Mouse (Mus musculus) forebrain, embryonic 13.5 days (tissue): ENCODE measurements around the gene Cnpy3. TPM values are rescaled to one million over a fixed set of nuclear protein-coding genes. Genes with fewer than 3 reads are reported as not detected.
A peak's percentile ranks its signal among the peaks of the same experiment; 100 is the strongest.
"Not testable (repeated sequence)": the region's sequence is repeated elsewhere in the genome, so short reads cannot be mapped to it uniquely, and the experiment has no call there.

Source experiments
- ATAC-seq: fragments of 200-750 bp; cut with Nextera tagmentation; 2 replicates; pipeline ENCODE4 v1.8.0; 2017
- H3K27ac ChIP-seq: fragments of 300-500 bp; sonication (generic); 2 replicates; pipeline ENCODE4 v1.5.1; 2015; ENCODE audit warnings: inconsistent platforms, mild to moderate bottlenecking, moderate library complexity
- H3K27me3 ChIP-seq: fragments of 300-500 bp; sonication (generic); 2 replicates; pipeline ENCODE4 v1.6.1; 2015; ENCODE audit warnings: mild to moderate bottlenecking, inconsistent platforms
- H3K36me3 ChIP-seq: fragments of 300-500 bp; sonication (generic); 2 replicates; pipeline ENCODE4 v1.6.1; 2015; ENCODE audit warnings: mild to moderate bottlenecking, inconsistent platforms; ENCODE audit not compliant: poor library complexity, severe bottlenecking
- H3K4me1 ChIP-seq: fragments of 300-500 bp; sonication (generic); 2 replicates; pipeline ENCODE4 v1.6.1; 2015; ENCODE audit warnings: inconsistent platforms
- H3K4me2 ChIP-seq: fragments of 300-500 bp; sonication (generic); 2 replicates; pipeline ENCODE4 v1.6.1; 2015; ENCODE audit warnings: inconsistent platforms, mild to moderate bottlenecking, moderate library complexity
- H3K4me3 ChIP-seq: fragments of 300-500 bp; sonication (generic); 2 replicates; pipeline ENCODE4 v1.5.1; 2015; ENCODE audit warnings: mild to moderate bottlenecking, inconsistent platforms
- H3K9ac ChIP-seq: fragments of 300-500 bp; sonication (generic); 2 replicates; pipeline ENCODE4 v1.6.1; 2015; ENCODE audit warnings: mild to moderate bottlenecking, inconsistent platforms
- H3K9me3 ChIP-seq: fragments of 300-500 bp; sonication (generic); replicated peaks from 2 replicates; pipeline ENCODE4 v1.6.1; 2016; ENCODE audit warnings: inconsistent platforms
- WGBS: fragments of 180-500 bp; shearing (Covaris S2); methylation state at CpG from one replicate; pipeline ENCODE4 v1.1.7; 2015; 5-methylcytosine and 5-hydroxymethylcytosine counted together
- polyA plus RNA-seq: library from polyadenylated mRNA; unstranded; fragments of >200 nt; fragmentation: Nextera tagmentation; extraction: Ambion mirVana; gene quantifications from 2 replicates; pipeline ENCODE4 v1.2.1, GENCODE M21; 2015

Gene Cnpy3
- polyA plus RNA-seq = 56.2 and 60.0 TPM in 2 replicates

DNA sequence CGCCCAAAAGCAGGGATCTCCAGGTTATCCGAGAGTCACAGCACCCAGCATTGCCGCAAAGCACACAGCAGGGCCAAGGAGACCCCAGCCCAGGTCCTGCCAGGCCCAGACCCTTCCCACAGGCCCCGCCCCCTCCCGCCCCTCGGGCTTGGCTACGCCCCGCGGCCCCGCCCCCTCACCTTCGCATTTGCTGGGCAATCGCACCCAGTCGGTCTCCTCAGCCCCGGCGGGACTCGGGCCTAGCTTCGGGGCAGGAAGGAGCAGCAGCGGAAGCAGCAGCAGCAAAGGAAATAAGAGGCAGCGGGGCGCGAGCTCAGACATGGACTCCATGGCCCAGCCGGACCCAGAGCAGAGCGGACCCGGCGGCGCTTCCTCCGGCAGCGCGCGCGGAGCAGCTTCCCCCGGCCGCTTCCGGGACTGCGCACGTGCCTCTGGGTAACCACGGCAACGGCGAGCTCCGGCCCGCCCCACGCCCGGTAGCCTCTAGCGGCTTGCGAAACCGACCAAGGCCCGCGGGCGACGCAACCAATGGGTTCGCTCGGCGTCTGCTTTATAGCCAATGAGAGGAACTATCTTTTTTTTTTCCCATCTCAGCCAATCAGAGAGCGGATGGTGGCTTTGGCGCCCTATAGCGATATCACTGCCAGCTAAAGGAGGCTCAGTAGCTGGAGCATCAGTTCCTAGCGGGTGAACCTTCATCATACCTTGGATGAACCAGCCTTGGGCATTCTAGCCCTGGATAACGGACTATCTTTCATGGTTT, at the start of gene Cnpy3:
Cnpy3 (minus strand) TSS at position 421 of the 763 bp plus-strand sequence.
- peak within 1 kb of the TSS; percentile 77 for H3K9ac ChIP-seq
- H3K27ac ChIP-seq = peak within 1 kb of the TSS; percentile 84
- H3K27me3 ChIP-seq = no peaks in the 10 kb centered on the region
- H3K9me3 ChIP-seq = no peaks in the 10 kb centered on the region
- peaks cover 10% of the 10 kb centered on the region; the same call in 1 of the 2 replicates for H3K36me3 ChIP-seq
- under 1% methylated on average over 58 of the region's 58 CpGs for WGBS
- peaks cover 20% of the 10 kb centered on the region for H3K4me1 ChIP-seq
- H3K4me3 ChIP-seq = peak within 1 kb of the TSS; percentile 72
- peak within 1 kb of the TSS; percentile 85 for H3K4me2 ChIP-seq
- peak; percentile 100 for ATAC-seq

DNA sequence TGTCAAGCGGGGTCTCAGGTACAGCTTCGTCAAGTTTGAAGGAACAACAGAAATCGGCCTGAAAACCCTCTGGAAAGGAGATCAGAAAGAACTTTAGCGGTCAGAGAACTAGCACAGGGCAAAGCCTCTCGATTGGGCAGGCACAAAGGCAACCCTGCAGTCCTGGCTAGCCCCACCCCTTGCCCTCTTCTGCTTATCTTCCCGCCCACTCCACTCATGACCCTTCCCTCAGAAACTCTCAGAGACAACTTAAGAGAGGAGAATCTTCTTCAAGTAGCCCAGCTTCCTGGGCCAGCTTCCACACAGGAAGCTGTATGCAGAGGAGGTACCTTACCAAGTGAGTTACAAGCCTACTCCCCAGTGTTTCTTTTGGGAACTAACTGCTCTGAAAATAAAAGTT, 49.7 kb upstream of the Cnpy3 start:
- Histone ChIP-seq H3K27me3 (no peaks in the 10 kb centered on the region), H3K4me3 (no peak overlapping the region), H3K9me3 (no peaks in the 10 kb centered on the region), H3K36me3 (peaks cover 65% of the 10 kb centered on the region), H3K9ac (no peak overlapping the region), H3K4me1 (no peaks in the 10 kb centered on the region), H3K4me2 (no peak overlapping the region), H3K27ac (no peak overlapping the region)
- ATAC-seq = no peak
- WGBS = 92% methylated on average over 6 of the region's 6 CpGs

DNA sequence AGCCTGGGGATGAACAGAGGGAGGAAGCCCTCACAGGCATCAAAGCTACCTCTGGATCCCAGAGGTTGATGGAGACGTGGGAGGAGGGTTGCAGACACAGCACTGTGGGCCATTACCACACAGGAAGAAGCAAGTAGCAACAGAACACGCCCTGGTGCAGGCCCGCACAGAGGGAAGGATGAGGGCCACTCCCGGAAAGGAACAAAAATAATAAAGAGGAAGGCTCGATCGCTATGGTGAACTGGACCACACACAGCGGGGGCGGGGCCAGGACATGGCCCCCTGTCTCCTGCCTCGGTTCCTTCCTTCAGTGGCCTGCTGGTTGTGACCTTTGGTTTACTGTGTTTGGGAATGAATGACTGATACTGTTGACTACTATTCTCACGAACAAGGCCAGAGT, 47.7 kb upstream of the Cnpy3 start:
- peaks cover 48% of the 10 kb centered on the region for H3K36me3 ChIP-seq
- no peak overlapping the region for H3K4me3 ChIP-seq
- H3K4me2 ChIP-seq = no peak overlapping the region
- no peak overlapping the region for H3K9ac ChIP-seq
- 75% methylated on average over 10 of the region's 10 CpGs for WGBS
- H3K9me3 ChIP-seq = no peaks in the 10 kb centered on the region
- no peaks in the 10 kb centered on the region for H3K4me1 ChIP-seq
- H3K27ac ChIP-seq = no peak overlapping the region
- no peaks in the 10 kb centered on the region for H3K27me3 ChIP-seq
- no peak for ATAC-seq

DNA sequence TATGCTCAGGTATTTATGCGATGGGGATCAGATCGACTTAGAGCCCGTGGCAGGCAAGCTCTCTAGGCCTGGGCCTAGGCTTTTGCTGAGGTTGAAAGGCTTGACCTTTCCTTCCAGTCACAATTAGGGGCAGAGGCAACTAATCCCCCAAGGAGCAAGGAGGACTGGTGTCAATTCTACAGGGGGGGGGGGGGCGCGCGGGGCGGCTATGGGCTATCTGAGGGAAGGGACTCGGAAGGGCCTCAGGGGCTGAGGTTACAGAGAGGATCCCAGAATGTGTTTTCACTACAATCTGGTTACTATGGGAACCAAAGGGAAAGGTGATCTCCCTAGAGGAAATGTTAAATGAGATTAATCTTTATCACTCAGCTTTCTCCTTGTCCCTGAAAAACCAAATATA, 45.4 kb upstream of the Cnpy3 start:
- peaks cover 37% of the 10 kb centered on the region for H3K36me3 ChIP-seq
- no peak for ATAC-seq
- 34% methylated on average over 4 of the region's 8 CpGs for WGBS
- no peak overlapping the region for H3K9ac ChIP-seq
- no peaks in the 10 kb centered on the region for H3K4me1 ChIP-seq
- no peak overlapping the region for H3K4me3 ChIP-seq
- no peak overlapping the region for H3K4me2 ChIP-seq
- no peak overlapping the region for H3K27ac ChIP-seq
- no peaks in the 10 kb centered on the region for H3K9me3 ChIP-seq
- H3K27me3 ChIP-seq = no peaks in the 10 kb centered on the region

DNA sequence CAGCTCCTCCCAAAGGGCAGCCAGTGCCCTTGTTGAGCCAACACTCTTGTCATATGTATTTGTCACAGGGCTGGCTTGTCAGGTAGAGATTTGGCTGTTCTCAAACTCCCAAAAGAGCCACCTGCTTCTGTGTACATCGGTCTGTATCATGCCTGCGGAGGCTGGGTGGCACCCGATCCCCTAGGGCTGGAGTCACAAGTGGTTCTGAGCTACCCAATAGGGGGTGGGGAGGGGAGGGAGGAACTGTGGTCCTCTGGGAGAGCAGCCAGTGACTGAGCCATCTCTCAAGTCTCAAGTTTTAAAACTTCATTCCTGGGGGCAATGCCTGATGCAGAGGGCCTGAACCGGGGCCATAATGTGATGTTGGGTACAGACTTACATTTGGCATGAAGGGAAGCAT, 44.7 kb upstream of the Cnpy3 start:
- Histone ChIP-seq H3K36me3 (peaks cover 31% of the 10 kb centered on the region), H3K4me2 (no peak overlapping the region), H3K27ac (no peak overlapping the region), H3K9ac (no peak overlapping the region), H3K4me3 (no peak overlapping the region), H3K9me3 (no peaks in the 10 kb centered on the region), H3K4me1 (no peaks in the 10 kb centered on the region), H3K27me3 (no peaks in the 10 kb centered on the region)
- ATAC-seq = no peak
- WGBS = 96% methylated on average over 4 of the region's 4 CpGs

DNA sequence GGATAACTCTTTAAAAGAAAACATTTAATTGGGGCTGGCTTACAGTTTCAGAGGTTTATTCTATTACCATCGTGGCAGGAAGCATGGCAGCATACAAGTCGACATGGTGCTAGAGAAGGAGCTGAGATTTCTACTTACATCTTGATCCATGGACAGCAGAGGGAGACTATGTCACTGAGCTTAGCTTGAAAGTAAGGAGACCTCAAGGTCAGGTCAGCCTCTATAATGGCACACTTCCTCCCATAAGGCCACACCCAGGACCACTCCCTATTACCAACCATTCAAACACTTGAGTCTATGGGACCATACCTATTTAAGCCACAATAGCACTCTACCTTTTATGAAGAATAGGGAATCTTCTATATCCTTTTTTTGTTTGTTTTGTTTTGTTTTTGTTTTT, 40.9 kb upstream of the Cnpy3 start:
- no peak for ATAC-seq
- H3K4me3 ChIP-seq = no peak overlapping the region
- H3K4me1 ChIP-seq = no peaks in the 10 kb centered on the region
- no peaks in the 10 kb centered on the region for H3K36me3 ChIP-seq
- no peak overlapping the region for H3K9ac ChIP-seq
- H3K27me3 ChIP-seq = no peaks in the 10 kb centered on the region
- H3K27ac ChIP-seq = no peak overlapping the region
- H3K9me3 ChIP-seq = no peaks in the 10 kb centered on the region
- no peak overlapping the region for H3K4me2 ChIP-seq
- WGBS = 89% methylated on average over 2 of the region's 2 CpGs

DNA sequence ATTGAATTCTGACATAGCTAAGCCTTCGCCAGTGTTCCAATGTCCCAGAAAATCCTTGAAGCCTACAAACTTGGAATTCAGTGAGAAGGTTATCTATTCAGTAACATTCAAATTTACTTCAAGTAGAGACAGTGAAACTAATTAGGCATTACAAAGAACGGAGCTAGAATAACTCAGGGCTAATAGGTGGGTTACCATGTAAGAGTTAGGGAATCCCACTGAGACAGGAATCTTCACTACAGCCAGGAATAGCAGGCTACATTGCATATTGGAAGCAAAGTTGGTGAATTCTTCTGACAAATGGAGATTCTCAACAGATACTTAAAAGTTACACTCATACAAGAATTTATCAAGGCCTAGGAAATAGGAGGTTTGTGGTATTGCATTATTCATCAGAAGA, 36.0 kb upstream of the Cnpy3 start:
- 55% methylated on average over 2 of the region's 2 CpGs for WGBS
- not testable (repeated sequence) for H3K9ac ChIP-seq, H3K36me3 ChIP-seq, H3K4me1 ChIP-seq, H3K9me3 ChIP-seq, H3K4me3 ChIP-seq, H3K4me2 ChIP-seq, H3K27me3 ChIP-seq, H3K27ac ChIP-seq, ATAC-seq

DNA sequence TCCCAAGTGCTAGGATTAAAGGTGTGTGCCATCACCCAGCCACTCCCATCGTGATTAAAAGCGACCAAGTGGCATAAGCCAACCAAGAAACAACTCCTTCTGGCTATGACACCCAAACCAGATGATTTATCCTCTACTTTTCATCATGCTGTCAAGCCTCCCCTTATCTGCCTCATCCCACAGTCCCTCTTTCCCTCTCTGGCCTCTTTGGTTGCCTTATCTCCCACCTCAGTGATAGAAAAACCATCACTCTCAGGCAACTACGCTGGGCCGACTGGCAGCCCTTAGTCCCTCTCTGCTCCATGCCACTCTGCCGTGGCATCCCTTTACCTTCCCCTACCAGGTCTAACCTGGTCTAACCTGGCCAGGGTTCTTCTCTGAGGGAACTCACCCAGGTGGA, 34.9 kb upstream of the Cnpy3 start:
- 94% methylated on average over 5 of the region's 5 CpGs for WGBS
- no peaks in the 10 kb centered on the region for H3K9me3 ChIP-seq
- H3K4me3 ChIP-seq = no peak overlapping the region
- H3K9ac ChIP-seq = no peak overlapping the region
- no peak overlapping the region for H3K27ac ChIP-seq
- no peak for ATAC-seq
- no peak overlapping the region for H3K4me2 ChIP-seq
- H3K4me1 ChIP-seq = no peaks in the 10 kb centered on the region
- H3K36me3 ChIP-seq = no peaks in the 10 kb centered on the region
- H3K27me3 ChIP-seq = no peaks in the 10 kb centered on the region

DNA sequence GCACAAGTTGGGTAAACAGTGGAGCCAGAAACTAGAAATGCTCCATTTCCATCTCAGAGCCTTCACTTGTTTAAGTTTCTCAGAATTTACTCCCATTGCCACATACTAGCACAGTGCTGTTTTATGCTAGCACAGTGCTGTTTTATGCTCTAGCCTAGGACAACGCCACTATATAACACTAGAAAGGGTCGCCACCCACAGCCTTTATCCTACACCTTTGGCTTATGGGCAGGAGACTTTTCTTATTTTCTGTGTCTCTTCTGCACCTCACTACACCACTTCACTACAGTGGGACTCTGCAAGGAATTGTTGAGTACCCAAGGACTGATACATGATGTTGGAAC, 31.2 kb upstream of the Cnpy3 start:
- 0 out of 2 replicates have a peak overlapping the region, but pooled peaks have one; percentile 89 for H3K27ac ChIP-seq
- peak; percentile 17; the same call in 1 of the 2 replicates for ATAC-seq
- peaks cover 8% of the 10 kb centered on the region for H3K4me1 ChIP-seq
- peaks cover 26% of the 10 kb centered on the region for H3K36me3 ChIP-seq
- H3K4me2 ChIP-seq = peak overlapping the region; percentile 70; the same call in 1 of the 2 replicates
- WGBS = 68% methylated on average over 2 of the region's 2 CpGs
- peak overlapping the region; percentile 68 for H3K4me3 ChIP-seq
- no peaks in the 10 kb centered on the region for H3K27me3 ChIP-seq
- H3K9ac ChIP-seq = peak overlapping the region; percentile 82; the same call in 1 of the 2 replicates
- no peaks in the 10 kb centered on the region for H3K9me3 ChIP-seq

DNA sequence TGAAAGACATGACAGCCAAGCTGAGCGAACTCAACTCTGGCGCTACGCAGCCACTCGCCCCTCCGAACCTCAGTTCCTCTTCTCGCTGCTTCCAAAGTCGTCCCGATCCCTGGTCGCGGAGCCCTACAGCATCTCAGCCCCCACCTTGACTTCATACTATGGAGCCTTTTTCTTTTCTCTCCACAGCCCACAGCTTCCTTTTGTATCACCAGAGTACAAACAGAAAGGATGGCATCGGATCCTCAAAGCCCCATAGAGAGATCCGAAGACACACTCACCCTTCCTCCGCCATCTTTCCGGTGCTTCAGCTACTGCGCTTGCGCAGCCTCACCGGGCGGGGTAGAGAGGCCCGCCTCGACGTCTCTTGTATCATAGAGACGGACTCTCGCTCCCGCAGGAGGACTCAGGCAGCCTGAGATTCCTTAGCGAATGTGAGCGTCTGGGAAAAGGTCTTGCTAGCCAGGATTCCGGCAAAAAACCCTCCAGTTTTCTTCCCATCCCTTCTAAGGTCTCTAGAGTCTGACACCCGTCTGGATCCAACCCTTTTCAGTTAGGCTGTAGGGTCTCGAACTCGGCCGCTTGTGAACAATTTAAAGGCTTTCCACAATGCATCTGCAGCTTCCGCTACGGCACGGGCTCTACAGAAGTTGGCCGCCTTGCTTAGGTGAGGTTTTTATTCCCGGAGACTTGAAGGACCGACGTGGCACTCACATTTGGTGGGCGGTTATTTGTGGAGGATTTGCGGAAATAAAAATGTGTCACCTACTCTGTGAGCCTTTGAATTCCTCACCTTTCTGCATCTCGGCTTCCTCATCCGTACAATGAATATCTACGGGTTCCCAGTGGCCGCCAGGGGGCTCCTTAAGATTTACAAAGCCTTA, 30.6 kb upstream of the Cnpy3 start, which contains the start of gene Rpl7l1:
Rpl7l1 (minus strand) TSS at position 332 of the 881 bp plus-strand sequence.
- no peaks in the 10 kb centered on the region for H3K9me3 ChIP-seq
- H3K36me3 ChIP-seq = peaks cover 32% of the 10 kb centered on the region
- peaks cover 8% of the 10 kb centered on the region for H3K4me1 ChIP-seq
- WGBS = under 1% methylated on average over 44 of the region's 44 CpGs
- peak within 1 kb of the TSS; percentile 82 for H3K9ac ChIP-seq
- peak; percentile 97 for ATAC-seq
- peak within 1 kb of the TSS; percentile 89 for H3K27ac ChIP-seq
- no peaks in the 10 kb centered on the region for H3K27me3 ChIP-seq
- H3K4me2 ChIP-seq = peak within 1 kb of the TSS; percentile 70
- peak within 1 kb of the TSS; percentile 68 for H3K4me3 ChIP-seq

DNA sequence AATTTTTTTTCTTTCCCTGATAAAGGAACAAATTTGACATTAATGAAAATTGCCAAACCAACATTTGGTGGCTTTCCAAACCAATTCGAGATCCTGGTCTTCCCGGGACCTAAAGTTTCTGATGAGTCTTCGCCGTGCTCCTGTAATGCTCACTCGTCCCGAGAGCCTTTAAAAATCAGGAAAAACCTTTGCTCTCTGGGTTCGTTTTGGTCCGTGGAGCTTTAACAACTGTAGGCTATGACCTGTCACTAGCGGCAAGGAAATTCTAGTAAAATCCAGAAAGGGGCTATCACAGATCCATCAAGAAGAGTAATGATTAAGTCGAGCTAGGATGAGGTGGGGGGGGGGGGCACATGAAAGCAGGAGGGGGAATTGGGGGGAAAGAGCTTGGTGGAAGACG, 29.9 kb upstream of the Cnpy3 start:
- ATAC-seq = no peak
- Histone ChIP-seq H3K9me3 (no peaks in the 10 kb centered on the region), H3K4me3 (peak overlapping the region; percentile 68), H3K4me2 (peak overlapping the region; percentile 70), H3K9ac (peak overlapping the region; percentile 82), H3K27ac (peak overlapping the region; percentile 89), H3K36me3 (peaks cover 39% of the 10 kb centered on the region), H3K4me1 (peaks cover 8% of the 10 kb centered on the region), H3K27me3 (no peaks in the 10 kb centered on the region)
- 5% methylated on average over 11 of the region's 11 CpGs for WGBS

DNA sequence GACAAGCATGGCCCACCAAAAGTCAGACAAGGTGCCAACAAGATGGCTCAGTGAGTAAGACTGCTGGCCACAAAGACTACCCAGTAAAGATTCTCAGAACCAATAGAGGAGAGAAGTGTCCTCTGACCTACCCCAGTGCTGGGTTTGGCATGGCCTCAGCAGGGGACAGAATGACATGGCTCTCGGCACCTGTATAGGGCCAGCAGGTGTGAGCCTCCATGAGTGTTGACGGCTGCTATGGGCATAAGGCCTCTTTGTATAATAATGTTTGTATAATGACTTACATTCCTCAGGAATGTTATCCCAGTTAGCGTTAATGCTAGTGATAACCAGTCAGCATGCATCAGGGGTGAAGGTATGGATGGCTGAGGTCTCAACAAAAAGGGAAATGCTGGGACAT, 24.1 kb upstream of the Cnpy3 start:
- ATAC-seq = no peak
- no peak overlapping the region for H3K9ac ChIP-seq
- H3K27ac ChIP-seq = no peak overlapping the region
- WGBS = 86% methylated on average over 3 of the region's 3 CpGs
- no peaks in the 10 kb centered on the region for H3K9me3 ChIP-seq
- no peak overlapping the region for H3K4me2 ChIP-seq
- no peak overlapping the region for H3K4me3 ChIP-seq
- peaks cover 21% of the 10 kb centered on the region for H3K4me1 ChIP-seq
- no peaks in the 10 kb centered on the region for H3K27me3 ChIP-seq
- peaks cover 69% of the 10 kb centered on the region for H3K36me3 ChIP-seq
